Comparison of ENCODE assay signal across 8 mouse cellular contexts in genomic region chr9:6834936-6835335, GRCm38 (mm10).
DNase-seq lines count a peak whose midpoint lies in the region; ATAC-seq and TF ChIP-seq lines count a peak whose summit lies in the region.
"Not testable (repeated sequence)": the region's sequence is repeated elsewhere in the genome, so short reads cannot be mapped to it uniquely, and the experiment has no call there.

No protein-coding gene starts in this region.

- peaks cover 19% of the 10 kb centered on the region; the same call in 1 of the 2 replicates for H3K9me3 ChIP-seq in ES-Bruce4 (replicated peaks; ENCODE audit: control insufficient read depth, insufficient read depth, low read length, poor library complexity, severe bottlenecking)
- not testable (repeated sequence) for H3K9me3 ChIP-seq in embryonic facial prominence, embryonic 10.5 days; intestine, embryonic 15.5 days

- WGBS in embryonic facial prominence, embryonic 10.5 days, result 75% methylated on average over 5 of the region's 5 CpGs
- WGBS in intestine, embryonic 15.5 days, result 71% methylated on average over 5 of the region's 5 CpGs

- not testable (repeated sequence) for TF ChIP-seq CTCF in ES-Bruce4 (IDR thresholded peaks at IDR 0.05; ENCODE audit: low read depth, low read length)

- ATAC-seq in intestine, embryonic 15.5 days, result peak; percentile 74; the same call in 1 of the 2 replicates

- H3K27me3 ChIP-seq in ES-Bruce4 (ENCODE audit: control insufficient read depth, insufficient read depth, low read length, poor library complexity, severe bottlenecking); embryonic facial prominence, embryonic 10.5 days (replicated peaks; ENCODE audit: low read depth, poor library complexity, severe bottlenecking); intestine, embryonic 15.5 days (replicated peaks): not testable (repeated sequence)

- intact Hi-C loops in left cerebral cortex, postnatal 4 days (cut with DNase I), result not testable (repeated sequence)

- not testable (repeated sequence) for H3K4me1 ChIP-seq in ES-Bruce4 (ENCODE audit: control insufficient read depth, insufficient read depth, low read length); embryonic facial prominence, embryonic 10.5 days; intestine, embryonic 15.5 days (replicated peaks)

- peak; percentile 64 for DNase-seq in R1 (ENCODE audit: low read depth, low spot score)
- DNase-seq in cerebellum, adult 18-20 months, result peak; percentile 2 to 4
- peak; percentile 3 to 14 for DNase-seq in cerebellum, postnatal 14 days
- peak; percentile 15 for DNase-seq in embryonic facial prominence, embryonic 10.5 days (ENCODE audit: low spot score)
- DNase-seq in forelimb bud, embryonic 11.5 days (ENCODE audit: low read depth, low spot score), result peak; percentile 1
- DNase-seq in left cerebral cortex, postnatal 4 days, result peak; percentile 13

- H3K36me3 ChIP-seq in ES-Bruce4 (ENCODE audit: control insufficient read depth, insufficient read depth, low read length, poor library complexity, severe bottlenecking); embryonic facial prominence, embryonic 10.5 days (replicated peaks); intestine, embryonic 15.5 days: not testable (repeated sequence)

- not testable (repeated sequence) for H3K4me3 ChIP-seq in ES-Bruce4 (ENCODE audit: low read depth, low read length); embryonic facial prominence, embryonic 10.5 days; intestine, embryonic 15.5 days (replicated peaks)

- not testable (repeated sequence) for TF ChIP-seq POLR2A in ES-Bruce4 (IDR thresholded peaks at IDR 0.05; ENCODE audit: insufficient read depth, low read length)

- 0 out of 2 replicates have a peak, but pooled peaks have one; percentile 38 for TF ChIP-seq EP300 in ES-Bruce4 (IDR thresholded peaks at IDR 0.05; ENCODE audit: insufficient read depth, low read depth, low read length)

- H3K4me2 ChIP-seq in intestine, embryonic 15.5 days (replicated peaks), result not testable (repeated sequence)

- not testable (repeated sequence) for H3K27ac ChIP-seq in ES-Bruce4 (ENCODE audit: insufficient read depth, low read length); embryonic facial prominence, embryonic 10.5 days (replicated peaks); intestine, embryonic 15.5 days

- H3K9ac ChIP-seq in ES-Bruce4 (ENCODE audit: low read depth, poor library complexity, severe bottlenecking); intestine, embryonic 15.5 days: not testable (repeated sequence)

Comparison
In these comparisons a context has a peak if more than half of its experiments do, and no peak if none do; other contexts are left out.
1. DNase-seq: peak in every context shown above with its lines; median percentile 64 in R1; 15 in embryonic facial prominence, embryonic 10.5 days; 13 in left cerebral cortex, postnatal 4 days; 8 in cerebellum, postnatal 14 days; 3 in cerebellum, adult 18-20 months; 1 in forelimb bud, embryonic 11.5 days.